Mouse (Mus musculus) kidney, embryonic 15.5 days (tissue): Measurements from ENCODE around the gene Tmem270. TPM values are rescaled to one million over a fixed set of nuclear protein-coding genes. Genes with fewer than 3 reads are reported as not detected.

Experiments used
- ATAC-seq: fragments of 200-750 bp; cut with Nextera tagmentation; replicated peaks from 2 replicates; pipeline ENCODE4 v1.8.0; 2017; ENCODE audit warnings: moderate TSS enrichment; ENCODE audit not compliant: low FRiP score
- H3K27ac ChIP-seq: fragments of 300-500 bp; sonication (generic); 2 replicates; pipeline ENCODE4 v1.5.1; 2015; ENCODE audit warnings: mild to moderate bottlenecking, inconsistent platforms
- H3K27me3 ChIP-seq: fragments of 300-500 bp; sonication (generic); 2 replicates; pipeline ENCODE4 v1.6.1; 2015; ENCODE audit warnings: inconsistent platforms
- H3K36me3 ChIP-seq: fragments of 300-500 bp; sonication (generic); 2 replicates; pipeline ENCODE4 v1.6.1; 2015; ENCODE audit warnings: inconsistent platforms
- H3K4me1 ChIP-seq: fragments of 300-500 bp; sonication (generic); 2 replicates; pipeline ENCODE4 v1.6.1; 2015; ENCODE audit warnings: inconsistent platforms
- H3K4me2 ChIP-seq: fragments of 300-500 bp; sonication (generic); 2 replicates; pipeline ENCODE4 v1.6.1; 2015; ENCODE audit warnings: moderate library complexity, mild to moderate bottlenecking, inconsistent platforms
- H3K4me3 ChIP-seq: fragments of 300-500 bp; sonication (generic); replicated peaks from 2 replicates; pipeline ENCODE4 v1.5.1; 2015; ENCODE audit warnings: mild to moderate bottlenecking, inconsistent platforms
- H3K9ac ChIP-seq: fragments of 300-500 bp; sonication (generic); 2 replicates; pipeline ENCODE4 v1.6.1; 2015; ENCODE audit warnings: mild to moderate bottlenecking, inconsistent platforms
- H3K9me3 ChIP-seq: fragments of 300-500 bp; sonication (generic); replicated peaks from 2 replicates; pipeline ENCODE4 v1.6.1; 2016; ENCODE audit warnings: inconsistent platforms
- WGBS: fragments of 180-500 bp; shearing (Covaris S2); methylation state at CpG from one replicate; pipeline ENCODE4 v1.1.7; 2015; ENCODE audit warnings: mixed read lengths; 5-methylcytosine and 5-hydroxymethylcytosine counted together
- polyA plus RNA-seq: library from polyadenylated mRNA; unstranded; fragments of >200 nt; fragmentation: Nextera tagmentation; extraction: Ambion mirVana; gene quantifications from 2 replicates; pipeline ENCODE4 v1.2.1, GENCODE M21; 2015

Gene Tmem270
- polyA plus RNA-seq, 1 experiment from 2014 or later = not detected

DNA sequence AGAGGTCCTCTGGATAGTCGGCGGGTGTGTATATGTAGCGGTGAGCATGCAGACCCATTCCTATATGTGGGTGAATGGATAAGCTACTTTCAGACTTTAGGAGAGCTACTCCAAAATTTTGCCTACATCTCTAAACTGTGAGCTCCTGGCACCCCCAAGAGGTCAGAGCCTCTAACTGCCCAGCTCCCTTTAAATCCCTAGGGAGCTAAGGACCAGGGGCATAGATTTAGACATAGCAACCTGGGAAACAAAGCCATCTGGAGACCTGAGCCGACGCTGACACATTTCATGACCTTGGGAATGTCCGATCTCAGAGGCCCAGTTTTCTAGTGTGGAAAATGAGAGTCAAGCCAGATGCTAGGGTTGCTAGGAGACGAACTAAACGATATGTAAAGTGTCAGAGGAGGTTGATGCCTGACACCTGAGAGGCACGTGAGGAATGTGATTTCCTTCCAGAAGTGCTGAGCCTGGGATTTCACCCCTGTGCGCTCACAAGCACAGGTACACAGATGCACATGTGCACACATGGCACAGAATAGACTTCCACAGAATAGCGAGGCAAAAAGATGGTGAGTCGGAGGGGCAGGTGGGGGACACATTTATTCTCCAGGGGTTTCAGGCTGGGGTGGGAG lies 5.4 kb downstream of the Tmem270 start:
- no peaks in the 10 kb centered on the region for H3K9me3 ChIP-seq
- no peak overlapping the region for H3K4me2 ChIP-seq
- no peaks in the 10 kb centered on the region for H3K36me3 ChIP-seq
- ATAC-seq = 0 out of 2 replicates have a peak, but pooled peaks have one; percentile 46
- H3K4me3 ChIP-seq = no peak overlapping the region
- no peak overlapping the region for H3K27ac ChIP-seq
- H3K27me3 ChIP-seq = no peaks in the 10 kb centered on the region
- peaks cover 11% of the 10 kb centered on the region; the same call in 1 of the 2 replicates for H3K4me1 ChIP-seq
- WGBS = 44% methylated on average over 12 of the region's 12 CpGs
- no peak overlapping the region for H3K9ac ChIP-seq

GRCm38 (mm10) chr5:134897596-134897995 lies 8.9 kb downstream of the Tmem270 start:
- Histone ChIP-seq H3K9me3 (no peaks in the 10 kb centered on the region), H3K4me2 (no peak overlapping the region), H3K4me3 (no peak overlapping the region), H3K27me3 (no peaks in the 10 kb centered on the region), H3K27ac (no peak overlapping the region), H3K4me1 (peaks cover 17% of the 10 kb centered on the region), H3K36me3 (no peaks in the 10 kb centered on the region), H3K9ac (no peak overlapping the region)
- WGBS = 60% methylated on average over 17 of the region's 17 CpGs
- no peak for ATAC-seq

DNA sequence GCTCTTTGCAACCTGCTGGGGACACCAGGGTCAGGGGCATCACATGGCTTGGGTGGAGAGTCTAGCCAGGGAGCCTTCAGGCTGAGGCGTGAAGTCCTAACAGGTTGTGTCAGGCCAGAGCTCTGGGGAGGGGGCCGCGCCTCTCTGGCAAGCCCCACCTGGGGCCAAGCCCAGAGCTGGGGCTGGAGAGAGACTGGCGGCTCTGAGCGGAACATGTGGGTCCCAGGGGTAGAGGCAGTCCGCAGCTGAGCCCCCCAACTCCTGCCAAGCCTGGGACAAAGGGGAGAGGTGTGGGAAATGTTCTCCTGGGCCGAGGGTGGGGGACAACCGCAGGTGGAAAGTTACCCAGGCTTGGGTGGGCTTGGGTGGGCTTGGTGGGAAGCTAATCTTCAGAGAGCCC lies 9.6 kb downstream of the Tmem270 start:
- Histone ChIP-seq H3K27ac (no peak overlapping the region), H3K9ac (no peak overlapping the region)
- 83% methylated on average over 8 of the region's 8 CpGs for WGBS

DNA sequence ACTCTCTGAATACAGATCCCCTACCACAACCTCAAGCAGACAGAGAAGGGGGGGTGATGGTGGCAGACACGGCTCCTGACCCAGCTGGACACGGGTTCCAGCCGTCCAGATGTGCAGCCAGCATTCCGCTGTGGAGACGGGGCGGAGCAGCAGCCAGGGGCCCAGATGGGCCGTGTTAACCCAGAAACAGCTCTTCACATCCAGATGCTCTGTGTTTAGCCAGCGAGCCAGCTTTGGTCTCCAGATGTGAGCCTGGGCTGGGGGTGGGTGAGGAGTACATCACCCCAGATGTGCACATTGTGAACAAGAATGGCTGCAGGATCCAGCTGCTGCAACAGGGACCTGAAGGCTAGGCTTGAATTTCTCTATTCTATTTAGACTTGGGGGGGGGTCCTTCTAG lies 11.2 kb downstream of the Tmem270 start:
- no peak overlapping the region for H3K4me2 ChIP-seq
- H3K36me3 ChIP-seq = no peaks in the 10 kb centered on the region
- peaks cover 17% of the 10 kb centered on the region for H3K4me1 ChIP-seq
- no peaks in the 10 kb centered on the region for H3K9me3 ChIP-seq
- ATAC-seq = no peak
- H3K27ac ChIP-seq = no peak overlapping the region
- 47% methylated on average over 8 of the region's 8 CpGs for WGBS
- H3K4me3 ChIP-seq = no peak overlapping the region
- H3K9ac ChIP-seq = no peak overlapping the region
- no peaks in the 10 kb centered on the region for H3K27me3 ChIP-seq

More for the DNA sequence above, 9.6 kb downstream of the Tmem270 start:
- Histone ChIP-seq H3K27me3 (no peaks in the 10 kb centered on the region), H3K9me3 (no peaks in the 10 kb centered on the region), H3K4me1 (peaks cover 17% of the 10 kb centered on the region), H3K4me3 (no peak overlapping the region), H3K36me3 (no peaks in the 10 kb centered on the region), H3K4me2 (no peak overlapping the region)
- no peak for ATAC-seq

- Histone ChIP-seq H3K36me3 (no peaks in the 10 kb centered on the region), H3K4me1 (peaks cover 15% of the 10 kb centered on the region), H3K27ac (no peak overlapping the region), H3K9me3 (no peaks in the 10 kb centered on the region), H3K4me3 (no peak overlapping the region), H3K27me3 (no peaks in the 10 kb centered on the region), H3K9ac (no peak overlapping the region), H3K4me2 (no peak overlapping the region)
- no peak for ATAC-seq
- 75% methylated on average over 5 of the region's 5 CpGs for WGBS
Measured at GRCm38 (mm10) chr5:134892717-134893116, 13.8 kb downstream of the Tmem270 start.

- WGBS = 67% methylated on average over 8 of the region's 8 CpGs
- 0 out of 2 replicates have a peak, but pooled peaks have one; percentile 33 for ATAC-seq
- H3K4me1 ChIP-seq = peaks cover 10% of the 10 kb centered on the region; the same call in 1 of the 2 replicates
Measured at GRCm38 (mm10) chr5:134891552-134891951, 15.0 kb downstream of the Tmem270 start.

DNA sequence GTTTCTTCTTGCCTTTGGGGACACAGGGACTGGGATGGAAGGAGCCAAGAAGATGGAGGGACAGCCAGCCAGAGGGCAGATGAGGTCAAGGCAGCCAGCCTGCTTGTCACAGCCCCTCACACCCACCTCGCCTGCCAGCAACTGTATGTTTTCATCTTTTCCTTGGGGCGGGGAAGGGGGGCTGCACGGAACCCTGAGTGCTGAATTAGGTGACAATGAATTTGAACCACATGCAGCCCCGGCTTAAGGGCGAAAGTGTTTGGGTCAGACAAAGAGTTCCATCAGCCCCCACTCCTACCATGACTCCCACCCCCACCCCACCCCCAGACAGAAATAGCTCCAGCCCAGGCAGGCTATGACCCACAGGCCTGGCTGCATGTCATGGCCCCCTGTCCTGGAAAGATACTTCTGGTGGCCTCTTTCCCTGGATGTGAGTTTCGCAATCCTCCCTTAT lies 15.9 kb downstream of the Tmem270 start:
- H3K4me3 ChIP-seq = no peak overlapping the region
- no peaks in the 10 kb centered on the region for H3K9me3 ChIP-seq
- H3K36me3 ChIP-seq = no peaks in the 10 kb centered on the region
- H3K27me3 ChIP-seq = no peaks in the 10 kb centered on the region
- H3K27ac ChIP-seq = peak overlapping the region; percentile 62; the same call in 1 of the 2 replicates
- peaks cover 10% of the 10 kb centered on the region; the same call in 1 of the 2 replicates for H3K4me1 ChIP-seq
- H3K4me2 ChIP-seq = no peak overlapping the region
- no peak for ATAC-seq
- H3K9ac ChIP-seq = no peak overlapping the region
- WGBS = 83% methylated on average over 6 of the region's 6 CpGs

More at GRCm38 (mm10) chr5:134891552-134891951, 15.0 kb downstream of the Tmem270 start:
- Histone ChIP-seq H3K9ac (no peak overlapping the region), H3K4me2 (no peak overlapping the region), H3K4me3 (no peak overlapping the region), H3K27me3 (no peaks in the 10 kb centered on the region), H3K27ac (peak overlapping the region; percentile 62; the same call in 1 of the 2 replicates), H3K9me3 (no peaks in the 10 kb centered on the region), H3K36me3 (no peaks in the 10 kb centered on the region)

DNA sequence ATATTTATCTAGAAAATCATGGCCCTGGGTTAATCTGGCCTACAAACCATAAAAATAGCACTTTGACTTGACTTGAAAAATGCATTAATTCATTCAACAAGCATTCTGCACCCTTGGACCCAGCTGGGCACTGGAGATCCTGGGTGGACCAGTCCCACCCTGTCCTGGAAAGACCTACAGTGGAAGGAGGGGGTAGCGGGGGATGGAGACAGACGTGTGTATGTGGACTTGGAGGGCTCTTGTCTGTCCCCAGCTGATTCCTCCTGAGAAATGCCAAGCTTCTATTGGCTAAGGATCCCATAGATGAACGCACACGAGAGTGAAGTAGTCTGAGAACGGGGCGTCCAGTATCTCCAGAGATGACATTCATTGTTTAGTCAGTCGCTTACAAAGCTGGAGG lies 18.0 kb downstream of the Tmem270 start:
- Histone ChIP-seq H3K9ac (no peak overlapping the region), H3K4me1 (0 out of 2 replicates have a peak, but pooled peaks cover 4% of the 10 kb centered on the region), H3K36me3 (no peaks in the 10 kb centered on the region), H3K4me3 (no peak overlapping the region), H3K27ac (0 out of 2 replicates have a peak overlapping the region, but pooled peaks have one; percentile 32), H3K9me3 (no peaks in the 10 kb centered on the region), H3K27me3 (no peaks in the 10 kb centered on the region), H3K4me2 (no peak overlapping the region)
- no peak for ATAC-seq
- WGBS = 84% methylated on average over 7 of the region's 7 CpGs

GRCm38 (mm10) chr5:134887447-134888335 lies 18.8 kb downstream of the Tmem270 start:
- Histone ChIP-seq H3K27ac (peak overlapping the region; percentile 74), H3K9me3 (no peaks in the 10 kb centered on the region), H3K27me3 (no peaks in the 10 kb centered on the region), H3K9ac (no peak overlapping the region), H3K4me2 (no peak overlapping the region), H3K4me3 (no peak overlapping the region), H3K4me1 (0 out of 2 replicates have a peak, but pooled peaks cover 4% of the 10 kb centered on the region), H3K36me3 (no peaks in the 10 kb centered on the region)
- 53% methylated on average over 18 of the region's 18 CpGs for WGBS
- no peak; the same call in 1 of the 2 replicates for ATAC-seq

DNA sequence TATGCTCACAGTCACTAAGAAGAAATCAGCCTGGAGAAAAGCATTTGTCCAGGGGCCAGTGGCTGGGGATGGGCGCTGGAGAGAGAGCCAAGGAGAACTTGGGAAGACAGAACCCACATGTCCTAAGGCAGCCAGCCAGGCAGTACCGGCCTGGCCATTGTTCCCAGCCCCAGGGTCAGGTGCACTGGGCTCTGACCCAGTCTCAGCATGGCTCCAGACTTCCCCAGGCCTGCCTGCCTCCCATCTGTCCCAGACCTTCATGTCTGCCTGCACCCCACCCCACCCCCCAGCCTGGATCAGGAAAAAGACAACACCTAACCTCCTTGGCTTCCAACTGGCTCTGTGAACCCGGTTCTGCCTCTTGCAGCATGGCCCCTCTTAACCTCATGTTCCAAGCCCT lies 23.5 kb downstream of the Tmem270 start:
- ATAC-seq = no peak
- H3K4me3 ChIP-seq = no peak overlapping the region
- no peak overlapping the region for H3K27ac ChIP-seq
- 61% methylated on average over 3 of the region's 3 CpGs for WGBS
- peaks cover 8% of the 10 kb centered on the region; the same call in 1 of the 2 replicates for H3K9me3 ChIP-seq
- no peak overlapping the region for H3K9ac ChIP-seq
- H3K27me3 ChIP-seq = no peaks in the 10 kb centered on the region
- H3K4me2 ChIP-seq = no peak overlapping the region
- no peaks in the 10 kb centered on the region for H3K36me3 ChIP-seq
- H3K4me1 ChIP-seq = no peaks in the 10 kb centered on the region

DNA sequence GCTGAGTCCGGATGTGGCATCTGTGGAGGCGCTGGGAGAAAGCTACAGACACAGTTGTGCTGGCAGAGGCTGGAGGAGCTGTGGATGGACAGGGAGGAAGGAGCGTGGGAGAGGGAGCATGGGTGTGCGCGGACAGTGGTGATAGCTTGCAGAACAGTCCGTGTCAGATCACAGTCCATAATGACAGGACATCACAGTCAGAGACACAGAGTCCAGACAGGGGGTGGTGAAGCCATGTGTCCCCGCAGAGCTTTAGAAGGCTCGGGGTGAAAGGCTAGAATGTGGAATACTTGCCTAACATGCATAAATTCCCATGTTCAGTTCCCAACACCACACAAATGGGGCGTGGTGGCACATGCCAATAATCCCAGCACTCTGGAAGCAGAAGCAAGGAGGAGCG lies 29.7 kb downstream of the Tmem270 start:
- Histone ChIP-seq H3K9me3 (peaks cover 8% of the 10 kb centered on the region; the same call in 1 of the 2 replicates), H3K9ac (no peak overlapping the region), H3K4me2 (no peak overlapping the region), H3K4me3 (no peak overlapping the region), H3K36me3 (no peaks in the 10 kb centered on the region), H3K27ac (no peak overlapping the region), H3K27me3 (no peaks in the 10 kb centered on the region), H3K4me1 (peaks cover 2% of the 10 kb centered on the region; the same call in 1 of the 2 replicates)
- no peak for ATAC-seq
- 71% methylated on average over 10 of the region's 10 CpGs for WGBS

- 92% methylated on average over 5 of the region's 5 CpGs for WGBS
- no peak for ATAC-seq
- Histone ChIP-seq H3K4me2 (no peak overlapping the region), H3K9me3 (peaks cover under 1% of the 10 kb centered on the region; the same call in 1 of the 2 replicates), H3K4me1 (peaks cover 2% of the 10 kb centered on the region; the same call in 1 of the 2 replicates), H3K27ac (no peak overlapping the region), H3K36me3 (no peaks in the 10 kb centered on the region), H3K9ac (no peak overlapping the region), H3K4me3 (no peak overlapping the region), H3K27me3 (no peaks in the 10 kb centered on the region)
Measured at GRCm38 (mm10) chr5:134875245-134875644, 31.3 kb downstream of the Tmem270 start.
